Mouse (Mus musculus): ENCODE data around the gene Numb. TPM values are rescaled to one million over a fixed set of nuclear protein-coding genes. Genes with fewer than 3 reads are reported as not detected.

Gene Numb
- polyA plus RNA-seq (2015; fragmentation: Nextera tagmentation; extraction: Ambion mirVana), result 13.6 and 14.2 TPM in 2 replicates

GRCm38 (mm10) chr12:83921535-83922381, at the start of gene Numb:
TSS of gene Numb (minus strand) at chr12:83921934.

GRCm38 (mm10) chr12:83950493-83950839, 28.7 kb upstream of the Numb start, which contains the start of gene Riox1:
TSS of gene Riox1 (plus strand) at chr12:83950608.

GRCm38 (mm10) chr12:83763311-83764043, 158.3 kb downstream of the Numb start, which contains the start of gene Papln:
TSS of gene Papln (plus strand) at chr12:83763634.

Other genes starting within 250 kb of the Numb start
- gene Psen1, start 233.8 kb downstream of the Numb start, polyA plus RNA-seq (2015; fragmentation: Nextera tagmentation; extraction: Ambion mirVana), result 27.9 and 29.3 TPM in 2 replicates
- 0.24 and 0.71 TPM in 2 replicates for gene Papln, start 158.3 kb downstream of the Numb start, polyA plus RNA-seq (2015; fragmentation: Nextera tagmentation; extraction: Ambion mirVana)
- 3.3 and 4.5 TPM in 2 replicates for gene Riox1, start 28.7 kb upstream of the Numb start, polyA plus RNA-seq (2015; fragmentation: Nextera tagmentation; extraction: Ambion mirVana)
- not detected in 2 replicates for gene Heatr4, start 62.9 kb upstream of the Numb start, polyA plus RNA-seq (2015; fragmentation: Nextera tagmentation; extraction: Ambion mirVana)
- 70.7 and 99.4 TPM in 2 replicates for gene Acot2, start 65.9 kb upstream of the Numb start, polyA plus RNA-seq (2015; fragmentation: Nextera tagmentation; extraction: Ambion mirVana)
- gene Acot1, start 87.6 kb upstream of the Numb start, polyA plus RNA-seq (2015; fragmentation: Nextera tagmentation; extraction: Ambion mirVana), result 38.2 and 41.2 TPM in 2 replicates
- gene Acot4, start 116.4 kb upstream of the Numb start, polyA plus RNA-seq (2015; fragmentation: Nextera tagmentation; extraction: Ambion mirVana), result 0.67 and 2.2 TPM in 2 replicates
- gene Gm49366, start 117.0 kb upstream of the Numb start, polyA plus RNA-seq (2015; fragmentation: Nextera tagmentation; extraction: Ambion mirVana), result not detected in 2 replicates
- gene Acot3, start 130.2 kb upstream of the Numb start, polyA plus RNA-seq (2015; fragmentation: Nextera tagmentation; extraction: Ambion mirVana), result 0.14 and 0.78 TPM in 2 replicates
- gene Acot5, start 147.4 kb upstream of the Numb start, polyA plus RNA-seq (2015; fragmentation: Nextera tagmentation; extraction: Ambion mirVana), result 0.14 and 1.3 TPM in 2 replicates
- gene Acot6, start 178.7 kb upstream of the Numb start, polyA plus RNA-seq (2015; fragmentation: Nextera tagmentation; extraction: Ambion mirVana), result 1.7 and 1.9 TPM in 2 replicates
- 2.4 and 3.0 TPM in 2 replicates for gene Dnal1, start 192.4 kb upstream of the Numb start, polyA plus RNA-seq (2015; fragmentation: Nextera tagmentation; extraction: Ambion mirVana)
- 0.23 and 0.26 TPM in 2 replicates for gene Pnma1, start 226.6 kb upstream of the Numb start, polyA plus RNA-seq (2015; fragmentation: Nextera tagmentation; extraction: Ambion mirVana)